In the genomic region with DNA sequence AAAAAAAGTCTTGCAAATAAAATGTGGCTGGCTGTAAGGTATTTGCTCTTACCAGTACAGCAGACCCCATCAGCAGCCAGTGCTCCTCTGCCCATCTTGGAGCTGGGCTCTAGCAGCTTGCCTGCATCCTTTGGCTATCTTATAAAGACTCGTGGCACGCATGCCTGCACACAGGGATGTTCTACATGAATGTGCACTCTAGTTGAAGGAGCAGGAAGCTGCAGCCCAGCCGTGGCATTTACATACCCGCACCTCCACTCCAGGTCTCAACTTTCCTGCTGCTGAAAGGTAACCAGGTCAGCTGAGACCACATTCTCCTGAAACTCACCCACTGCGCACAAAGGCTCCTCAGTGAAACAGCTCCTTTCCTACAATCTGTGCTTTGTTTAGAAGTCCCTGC, we compare ENCODE assay signal across 17 mouse cellular contexts.
DNase-seq lines count a peak whose midpoint lies in the region; ATAC-seq and TF ChIP-seq lines count a peak whose summit lies in the region.
"Had no signal": no experiment of that assay in that cellular context is flagged by ENCODE, and none has a peak within 500 bp of the region (broad histone marks: within the 10 kb centered on the region; RNA-seq: fewer than 3 reads in every experiment).

No protein-coding gene starts in this region.

- TF ChIP-seq CTCF in lung, postnatal 0 days (IDR thresholded peaks at IDR 0.05): no peak

- no peak overlapping the region for H3K27ac ChIP-seq in lung, postnatal 0 days (ENCODE audit: low read length)
- no peak overlapping the region for H3K27ac ChIP-seq in embryonic facial prominence, embryonic 15.5 days (replicated peaks)
- peak overlapping the region; percentile 81 for H3K27ac ChIP-seq in kidney, embryonic 15.5 days
- H3K27ac ChIP-seq in limb, embryonic 13.5 days: peak overlapping the region; percentile 73
- H3K27ac ChIP-seq: heart, adult 2 months; hindbrain, embryonic 13.5 days; liver, embryonic 12.5 days; macrophage; midbrain, embryonic 13.5 days had no signal

- no peaks in the 10 kb centered on the region for H3K27me3 ChIP-seq in lung, postnatal 0 days (replicated peaks; ENCODE audit: insufficient read depth, low read length)
- H3K27me3 ChIP-seq in embryonic facial prominence, embryonic 15.5 days: no peaks in the 10 kb centered on the region
- H3K27me3 ChIP-seq in kidney, embryonic 15.5 days: no peaks in the 10 kb centered on the region
- no peaks in the 10 kb centered on the region for H3K27me3 ChIP-seq in limb, embryonic 13.5 days
- H3K27me3 ChIP-seq: hindbrain, embryonic 13.5 days; liver, embryonic 12.5 days; midbrain, embryonic 13.5 days had no signal

- 61% methylated on average over 5 of the region's 5 CpGs for WGBS in lung, postnatal 0 days
- WGBS in embryonic facial prominence, embryonic 15.5 days: 48% methylated on average over 5 of the region's 5 CpGs
- WGBS in kidney, embryonic 15.5 days: 49% methylated on average over 5 of the region's 5 CpGs
- 61% methylated on average over 5 of the region's 5 CpGs for WGBS in limb, embryonic 13.5 days

- no peak for ATAC-seq in lung, postnatal 0 days
- 0 out of 2 replicates have a peak, but pooled peaks have one; percentile 24 for ATAC-seq in embryonic facial prominence, embryonic 15.5 days (ENCODE audit: insufficient number of reproducible peaks, low FRiP score, low TSS enrichment, low read depth)
- ATAC-seq in kidney, embryonic 15.5 days (replicated peaks; ENCODE audit: low FRiP score): peak; percentile 83
- peak; percentile 38; the same call in 1 of the 2 replicates for ATAC-seq in limb, embryonic 13.5 days (ENCODE audit: low FRiP score, low read depth)
- ATAC-seq: CD4-positive, CD25-positive, alpha-beta regulatory T cell, adult 4 months; intestine, postnatal 0 days; liver, embryonic 12.5 days; midbrain, embryonic 13.5 days had no signal

- no peak overlapping the region for H3K4me2 ChIP-seq in lung, postnatal 0 days (replicated peaks; ENCODE audit: low read depth, low read length)
- no peak overlapping the region for H3K4me2 ChIP-seq in embryonic facial prominence, embryonic 15.5 days (replicated peaks)
- H3K4me2 ChIP-seq in kidney, embryonic 15.5 days: peak overlapping the region; percentile 27; the same call in 1 of the 2 replicates
- peak overlapping the region; percentile 27 for H3K4me2 ChIP-seq in limb, embryonic 13.5 days (replicated peaks)
- H3K4me2 ChIP-seq: hindbrain, embryonic 13.5 days; liver, embryonic 12.5 days; midbrain, embryonic 13.5 days had no signal

- no peaks in the 10 kb centered on the region for H3K4me1 ChIP-seq in lung, postnatal 0 days (ENCODE audit: insufficient read depth, low read depth, low read length)
- H3K4me1 ChIP-seq in embryonic facial prominence, embryonic 15.5 days: no peaks in the 10 kb centered on the region
- H3K4me1 ChIP-seq in kidney, embryonic 15.5 days: peaks cover 33% of the 10 kb centered on the region
- H3K4me1 ChIP-seq in limb, embryonic 13.5 days: peaks cover 11% of the 10 kb centered on the region
- H3K4me1 ChIP-seq: liver, embryonic 12.5 days had no signal

- TF ChIP-seq EP300 in lung, postnatal 0 days (IDR thresholded peaks at IDR 0.05): no peak

- intact Hi-C loops in left cerebral cortex, postnatal 4 days (cut with DNase I): no loop called here

- peak; percentile 30 for DNase-seq in lung, postnatal 0 days (ENCODE audit: low spot score)
- no peak for DNase-seq in lung, postnatal 14 days
- no peak for DNase-seq in left cerebral cortex, postnatal 4 days
- DNase-seq in layer of hippocampus, adult 9-11 months: no peak
- DNase-seq: cerebellum, adult 9-11 months; gastrocnemius, postnatal 10 days; heart, adult 2 months had no signal

- H3K36me3 ChIP-seq in lung, postnatal 0 days (ENCODE audit: insufficient read depth, low read length): no peaks in the 10 kb centered on the region
- H3K36me3 ChIP-seq in embryonic facial prominence, embryonic 15.5 days: no peaks in the 10 kb centered on the region
- H3K36me3 ChIP-seq in kidney, embryonic 15.5 days: no peaks in the 10 kb centered on the region
- H3K36me3 ChIP-seq in limb, embryonic 13.5 days: no peaks in the 10 kb centered on the region
- H3K36me3 ChIP-seq: hindbrain, embryonic 13.5 days; liver, embryonic 12.5 days; midbrain, embryonic 13.5 days had no signal

- H3K4me3 ChIP-seq in lung, postnatal 0 days (ENCODE audit: low read depth, low read length): no peak overlapping the region
- no peak overlapping the region for H3K4me3 ChIP-seq in embryonic facial prominence, embryonic 15.5 days (replicated peaks)
- no peak overlapping the region for H3K4me3 ChIP-seq in kidney, embryonic 15.5 days (replicated peaks)
- H3K4me3 ChIP-seq in limb, embryonic 13.5 days: no peak overlapping the region
- H3K4me3 ChIP-seq: erythroblast, embryonic 14.5 days; heart, adult 2 months; hindbrain, embryonic 13.5 days; liver, embryonic 12.5 days; midbrain, embryonic 13.5 days had no signal

- no peak overlapping the region for H3K9ac ChIP-seq in lung, postnatal 0 days (replicated peaks; ENCODE audit: low read depth)
- no peak overlapping the region for H3K9ac ChIP-seq in embryonic facial prominence, embryonic 15.5 days
- no peak overlapping the region for H3K9ac ChIP-seq in kidney, embryonic 15.5 days
- H3K9ac ChIP-seq in limb, embryonic 13.5 days: no peak overlapping the region
- H3K9ac ChIP-seq: hindbrain, embryonic 13.5 days; liver, embryonic 12.5 days; midbrain, embryonic 13.5 days had no signal

- H3K9me3 ChIP-seq in lung, postnatal 0 days (ENCODE audit: low read length): no peaks in the 10 kb centered on the region
- H3K9me3 ChIP-seq in embryonic facial prominence, embryonic 15.5 days (replicated peaks): no peaks in the 10 kb centered on the region
- no peaks in the 10 kb centered on the region for H3K9me3 ChIP-seq in kidney, embryonic 15.5 days (replicated peaks)
- H3K9me3 ChIP-seq in limb, embryonic 13.5 days: no peaks in the 10 kb centered on the region
- H3K9me3 ChIP-seq: hindbrain, embryonic 13.5 days; liver, embryonic 12.5 days; midbrain, embryonic 13.5 days had no signal

Comparison
In these comparisons a context has a peak if more than half of its experiments do, and no peak if none do; other contexts are left out.
1. H3K27ac ChIP-seq: peak in kidney, embryonic 15.5 days (single experiment) and limb, embryonic 13.5 days (single experiment); none in lung, postnatal 0 days (single experiment) and embryonic facial prominence, embryonic 15.5 days (single experiment).
2. H3K4me2 ChIP-seq: peak in kidney, embryonic 15.5 days (single experiment) and limb, embryonic 13.5 days (single experiment); none in lung, postnatal 0 days (single experiment) and embryonic facial prominence, embryonic 15.5 days (single experiment).